Mouse (Mus musculus): ENCODE data around the gene Pars2. TPM values are rescaled to one million over a fixed set of nuclear protein-coding genes. Genes with fewer than 3 reads are reported as not detected.

The Pars2 gene
- polyA plus RNA-seq, 1 experiment from 2014 or later: 10.8 TPM

Other genes starting within 250 kb of the Pars2 start
- 0.59 and 1.8 TPM in 2 replicates for gene Pcsk9, start 186.7 kb upstream of the Pars2 start, polyA plus RNA-seq (2015; fragmentation: Nextera tagmentation; extraction: Ambion mirVana)
- not detected in 2 replicates for gene Bsnd, start 158.8 kb upstream of the Pars2 start, polyA plus RNA-seq (2015; fragmentation: Nextera tagmentation; extraction: Ambion mirVana)
- gene Dhcr24, start 90.0 kb upstream of the Pars2 start, polyA plus RNA-seq (2015; fragmentation: Nextera tagmentation; extraction: Ambion mirVana): 1.9 and 2.8 TPM in 2 replicates
- gene Lexm, start 33.8 kb upstream of the Pars2 start, polyA plus RNA-seq (2015; fragmentation: Nextera tagmentation; extraction: Ambion mirVana): not detected in 2 replicates
- 0.47 and 0.99 TPM in 2 replicates for gene Ttc22, start 28.6 kb upstream of the Pars2 start, polyA plus RNA-seq (2015; fragmentation: Nextera tagmentation; extraction: Ambion mirVana)
- gene Ttc4, start 27.9 kb downstream of the Pars2 start, polyA plus RNA-seq (2015; fragmentation: Nextera tagmentation; extraction: Ambion mirVana): 46.8 and 64.6 TPM in 2 replicates
- gene Mroh7, start 79.9 kb downstream of the Pars2 start, polyA plus RNA-seq (2015; fragmentation: Nextera tagmentation; extraction: Ambion mirVana): 0.68 and 0.87 TPM in 2 replicates
- 0.31 and 0.36 TPM in 2 replicates for gene Fam151a, start 82.8 kb downstream of the Pars2 start, polyA plus RNA-seq (2015; fragmentation: Nextera tagmentation; extraction: Ambion mirVana)
- 6.1 and 6.4 TPM in 2 replicates for gene Acot11, start 153.9 kb downstream of the Pars2 start, polyA plus RNA-seq (2015; fragmentation: Nextera tagmentation; extraction: Ambion mirVana)

All from heart, embryonic 15.5 days (tissue).